Mouse (Mus musculus) bone marrow, adult 2 months (tissue): ENCODE measurements around the gene Nsmce4a.

Experiments used
- CTCF ChIP-seq: fragments of 200-500 bp; IDR thresholded peaks from 2 replicates; pipeline ENCODE4 v1.5.1; 2011; ENCODE audit warnings: low read length, control low read depth; ENCODE audit not compliant: control insufficient read depth, insufficient read depth
- POLR2A ChIP-seq: fragments of 200-500 bp; IDR thresholded peaks from 2 replicates; pipeline ENCODE4 v1.6.1; 2011; ENCODE audit warnings: low read depth, mild to moderate bottlenecking, control low read depth, low read length, borderline replicate concordance; ENCODE audit not compliant: control insufficient read depth

DNA sequence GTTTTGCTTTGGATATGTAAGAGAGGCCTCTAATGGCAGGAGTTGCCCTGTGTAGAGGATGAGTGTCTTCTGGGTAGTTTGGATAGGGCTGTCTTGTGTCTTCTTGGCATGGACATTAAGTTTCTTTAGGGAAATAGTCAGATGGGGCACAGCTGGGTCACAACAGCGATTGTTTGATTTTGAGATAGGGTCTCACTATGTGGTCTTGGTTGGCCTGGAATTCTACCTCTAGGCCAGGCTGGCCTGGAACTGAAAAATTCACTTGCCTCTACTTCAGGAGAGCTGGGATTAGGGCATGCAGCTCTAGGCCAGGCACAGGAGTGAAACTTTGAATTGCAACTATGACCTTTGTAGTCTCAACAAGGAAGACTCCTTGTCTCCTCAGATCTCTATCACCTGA lies 29.9 kb upstream of the Nsmce4a start:
- TF ChIP-seq CTCF: no peak
- TF ChIP-seq POLR2A: no peak
